Mouse (Mus musculus): Measurements from ENCODE around the gene Ptpa. TPM values are rescaled to one million over a fixed set of nuclear protein-coding genes. Genes with fewer than 3 reads are reported as not detected.

The Ptpa gene
- 100 to 1,000 TPM; 177 to 178 TPM for total RNA-seq (2021)
- long read RNA-seq, experiment 1, transcript Ptpa-201 (10 exons, 2,586 nt) = major isoform, 81 of 121 reads
- long read RNA-seq, experiment 1, partial matches to known transcripts = 18 of 121 reads
- long read RNA-seq, experiment 1, other reads (novel, unspliced or antisense) = 21 of 121 reads
- long read RNA-seq, experiment 2, transcript Ptpa-201 (10 exons, 2,586 nt) = major isoform, 59 of 95 reads
- long read RNA-seq, experiment 2, partial matches to known transcripts = 5 of 95 reads
- long read RNA-seq, experiment 2, other reads (novel, unspliced or antisense) = 29 of 95 reads

DNA sequence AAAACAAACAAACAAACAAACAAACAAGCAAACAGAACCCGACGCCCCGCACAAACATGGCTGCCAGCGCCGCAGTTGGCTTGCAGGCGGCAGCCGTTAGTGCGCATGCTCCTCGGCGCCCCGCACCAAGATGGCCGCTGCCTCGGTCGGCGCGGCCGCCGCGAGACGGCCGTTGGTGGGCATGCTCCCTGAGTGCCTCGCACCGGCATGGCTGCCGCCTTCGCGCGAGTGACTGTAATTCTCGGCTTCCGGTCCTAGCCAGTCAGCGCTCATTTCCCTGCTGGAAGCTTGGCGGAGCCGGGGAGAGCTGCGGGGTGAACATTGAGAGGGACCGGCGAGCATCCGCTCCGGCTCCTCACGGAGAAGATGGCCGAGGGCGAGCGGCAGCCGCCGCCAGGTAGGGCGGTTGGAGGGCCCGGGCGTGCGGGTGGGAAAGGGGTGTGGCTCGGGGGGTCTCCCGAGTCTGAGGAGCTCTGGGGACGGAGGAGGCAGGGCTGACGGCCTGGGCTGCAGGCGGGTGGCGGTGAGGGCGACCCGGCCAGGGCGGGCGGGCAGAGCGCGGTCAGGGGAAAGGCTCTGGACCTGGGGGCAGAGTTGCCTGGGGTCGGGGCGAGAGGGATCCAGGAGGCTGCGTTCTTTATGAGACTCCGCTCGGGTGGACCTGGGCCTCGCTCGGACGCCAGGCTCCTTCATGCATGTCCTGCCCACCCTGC, at the start of gene Ptpa:
Ptpa (plus strand) TSS at position 104 of the 713 bp plus-strand sequence.
- Histone ChIP-seq H3K4me3 (peak within 1 kb of the TSS; percentile 96), H3K27ac (peak within 1 kb of the TSS; percentile 99)
- TF ChIP-seq CTCF (IDR thresholded peaks at IDR 0.05) = no peak
- peak; percentile 93 for DNase-seq (ENCODE audit: extremely low spot score in 1 of 2, low spot score in 2 of 2)
- intact Hi-C loops (cut with DNase I) = no loop called here

DNA sequence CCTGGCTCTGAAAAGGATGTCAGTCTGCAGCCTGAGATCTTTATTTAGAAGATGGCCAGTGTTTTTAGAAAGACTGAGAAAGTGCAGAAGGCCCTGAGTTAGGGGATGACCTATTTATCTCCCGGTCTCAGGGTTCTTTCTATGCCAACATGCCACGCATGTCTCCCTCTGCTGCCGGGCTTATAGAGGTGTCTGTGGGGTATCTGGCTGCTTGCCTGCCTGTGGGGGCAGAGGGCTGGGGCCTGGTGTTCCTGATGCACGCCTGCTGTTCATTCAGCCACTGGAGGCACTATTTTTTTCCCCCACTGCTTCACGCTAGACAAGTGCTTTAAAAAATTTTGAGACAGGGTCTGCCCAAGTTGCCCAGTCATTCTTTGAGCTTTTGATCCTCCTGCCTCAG, 49.6 kb upstream of the Ptpa start:
- no peak for DNase-seq (ENCODE audit: extremely low spot score in 1 of 2, low spot score in 2 of 2)
- intact Hi-C loops (cut with DNase I) = no loop called here
- Histone ChIP-seq H3K27ac (peak overlapping the region; percentile 38; the same call in 1 of the 2 replicates), H3K4me3 (peak overlapping the region; percentile 80; the same call in 1 of the 2 replicates)
- peak; percentile 26 for TF ChIP-seq CTCF (IDR thresholded peaks at IDR 0.05)

GRCm38 (mm10) chr2:30371544-30371943, 44.3 kb upstream of the Ptpa start:
- no peak for DNase-seq (ENCODE audit: extremely low spot score in 1 of 2, low spot score in 2 of 2)
- TF ChIP-seq CTCF (IDR thresholded peaks at IDR 0.05) = no peak
- Histone ChIP-seq H3K27ac (no peak overlapping the region), H3K4me3 (no peak overlapping the region)
- intact Hi-C loops (cut with DNase I) = no loop called here

DNA sequence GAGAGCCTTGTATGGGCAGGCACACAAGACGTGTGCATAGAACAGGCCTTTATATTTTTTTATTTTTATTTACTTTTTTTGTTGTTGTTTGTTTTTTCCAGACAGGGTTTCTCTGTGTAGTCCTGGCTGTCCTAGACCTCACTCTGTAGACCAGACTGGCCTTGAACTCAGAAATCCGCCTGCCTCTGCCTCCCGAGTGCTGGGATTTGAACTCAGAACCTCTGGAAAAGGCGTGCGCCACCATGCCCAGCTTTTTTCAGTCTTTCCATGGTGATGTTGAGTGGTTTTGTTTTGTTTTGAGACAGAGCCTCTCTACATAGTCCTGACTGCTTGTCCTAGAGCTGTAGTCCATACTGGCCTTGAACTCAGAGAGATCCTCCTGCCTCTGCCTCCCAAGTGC, 43.1 kb upstream of the Ptpa start:
- no peak for DNase-seq (ENCODE audit: extremely low spot score in 1 of 2, low spot score in 2 of 2)
- no peak overlapping the region for H3K27ac ChIP-seq
- no peak overlapping the region for H3K4me3 ChIP-seq
- TF ChIP-seq CTCF (IDR thresholded peaks at IDR 0.05) = no peak
- intact Hi-C loops (cut with DNase I) = no loop called here

DNA sequence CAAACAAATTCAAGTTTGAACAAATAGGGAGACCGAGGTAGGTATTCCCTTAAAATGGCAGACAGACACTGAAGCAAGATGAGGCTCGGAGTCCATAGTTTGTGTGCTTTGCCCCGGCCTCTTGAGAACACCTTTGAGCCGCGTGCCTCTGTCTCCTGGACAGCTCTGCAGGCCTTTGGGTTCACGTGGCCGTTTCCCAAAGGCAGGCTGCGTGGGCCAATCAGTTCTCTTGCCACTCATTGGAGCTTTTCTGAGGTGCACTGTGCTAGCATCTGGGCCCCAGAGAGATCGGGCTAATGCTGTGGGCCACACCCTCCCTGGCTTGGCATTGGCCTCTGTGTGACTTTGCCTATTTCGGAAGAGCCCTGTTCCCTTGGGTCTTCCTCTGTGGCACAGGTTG, 39.9 kb upstream of the Ptpa start:
- H3K27ac ChIP-seq = no peak overlapping the region
- no peak for TF ChIP-seq CTCF (IDR thresholded peaks at IDR 0.05)
- no peak for DNase-seq (ENCODE audit: extremely low spot score in 1 of 2, low spot score in 2 of 2)
- intact Hi-C loops (cut with DNase I) = no loop called here
- no peak overlapping the region for H3K4me3 ChIP-seq

- intact Hi-C loops (cut with DNase I) = no loop called here
- no peak for TF ChIP-seq CTCF (IDR thresholded peaks at IDR 0.05)
- Histone ChIP-seq H3K4me3 (no peak overlapping the region), H3K27ac (no peak overlapping the region)
- no peak for DNase-seq (ENCODE audit: extremely low spot score in 1 of 2, low spot score in 2 of 2)
Observed at GRCm38 (mm10) chr2:30377721-30378120, 38.1 kb upstream of the Ptpa start.

GRCm38 (mm10) chr2:30379307-30379706, 36.5 kb upstream of the Ptpa start:
- intact Hi-C loops (cut with DNase I) = no loop called here
- no peak overlapping the region for H3K27ac ChIP-seq
- no peak overlapping the region for H3K4me3 ChIP-seq
- no peak for DNase-seq (ENCODE audit: extremely low spot score in 1 of 2, low spot score in 2 of 2)
- no peak for TF ChIP-seq CTCF (IDR thresholded peaks at IDR 0.05)

GRCm38 (mm10) chr2:30380564-30381376, 35.1 kb upstream of the Ptpa start:
- no peak for TF ChIP-seq CTCF (IDR thresholded peaks at IDR 0.05)
- H3K27ac ChIP-seq = peak overlapping the region; percentile 28; the same call in 1 of the 2 replicates
- intact Hi-C loops (cut with DNase I) = no loop called here
- DNase-seq (ENCODE audit: extremely low spot score in 1 of 2, low spot score in 2 of 2) = no peak
- H3K4me3 ChIP-seq = no peak overlapping the region

GRCm38 (mm10) chr2:30381377-30381725, 34.5 kb upstream of the Ptpa start:
- H3K27ac ChIP-seq = peak overlapping the region; percentile 28; the same call in 1 of the 2 replicates
- intact Hi-C loops (cut with DNase I) = no loop called here
- TF ChIP-seq CTCF (IDR thresholded peaks at IDR 0.05) = no peak
- no peak overlapping the region for H3K4me3 ChIP-seq
- no peak for DNase-seq (ENCODE audit: extremely low spot score in 1 of 2, low spot score in 2 of 2)

DNA sequence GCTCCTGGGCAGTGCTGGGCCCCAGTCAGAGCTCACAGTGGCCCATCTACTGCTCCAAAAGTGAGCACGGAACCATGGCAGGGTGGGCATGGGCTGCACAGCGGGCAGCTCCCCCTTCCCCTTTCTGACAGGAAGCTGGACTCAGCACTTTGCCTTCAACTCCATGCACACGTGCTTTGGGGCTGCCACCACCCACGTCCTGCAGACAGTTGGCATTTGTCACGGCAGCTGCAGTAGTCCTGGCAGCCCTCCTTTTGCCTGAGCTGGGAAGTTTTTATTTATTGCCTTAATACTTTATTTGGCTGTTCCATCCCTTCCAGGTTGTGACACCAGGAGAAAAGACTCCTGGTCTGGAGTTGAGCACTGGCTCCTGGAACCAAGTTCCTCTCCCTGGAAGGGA, 31.0 kb upstream of the Ptpa start:
- intact Hi-C loops (cut with DNase I) = no loop called here
- no peak for TF ChIP-seq CTCF (IDR thresholded peaks at IDR 0.05)
- DNase-seq (ENCODE audit: extremely low spot score in 1 of 2, low spot score in 2 of 2) = no peak
- H3K27ac ChIP-seq = no peak overlapping the region
- H3K4me3 ChIP-seq = no peak overlapping the region

DNA sequence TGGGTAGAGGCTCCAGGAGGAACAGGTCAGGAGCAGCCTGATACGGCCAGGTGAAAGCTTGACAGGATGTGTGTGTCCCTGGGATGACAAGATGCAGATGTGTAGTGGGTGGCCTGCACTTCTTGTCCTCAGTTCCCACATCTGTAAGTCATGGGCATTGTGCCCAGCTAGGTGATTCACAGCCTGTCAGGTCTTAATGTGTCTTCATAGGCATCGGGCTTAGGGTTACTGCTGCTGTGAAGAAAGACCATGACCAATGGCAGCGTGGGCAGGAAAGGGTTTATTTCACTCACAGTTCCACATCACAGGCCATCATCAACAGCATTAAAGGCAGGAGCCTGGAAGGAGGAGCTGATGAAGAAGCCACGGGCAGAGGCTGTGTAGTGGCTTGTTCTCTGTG, 30.2 kb upstream of the Ptpa start:
- H3K4me3 ChIP-seq = no peak overlapping the region
- intact Hi-C loops (cut with DNase I) = no loop called here
- H3K27ac ChIP-seq = no peak overlapping the region
- TF ChIP-seq CTCF (IDR thresholded peaks at IDR 0.05) = no peak
- no peak for DNase-seq (ENCODE audit: extremely low spot score in 1 of 2, low spot score in 2 of 2)

DNA sequence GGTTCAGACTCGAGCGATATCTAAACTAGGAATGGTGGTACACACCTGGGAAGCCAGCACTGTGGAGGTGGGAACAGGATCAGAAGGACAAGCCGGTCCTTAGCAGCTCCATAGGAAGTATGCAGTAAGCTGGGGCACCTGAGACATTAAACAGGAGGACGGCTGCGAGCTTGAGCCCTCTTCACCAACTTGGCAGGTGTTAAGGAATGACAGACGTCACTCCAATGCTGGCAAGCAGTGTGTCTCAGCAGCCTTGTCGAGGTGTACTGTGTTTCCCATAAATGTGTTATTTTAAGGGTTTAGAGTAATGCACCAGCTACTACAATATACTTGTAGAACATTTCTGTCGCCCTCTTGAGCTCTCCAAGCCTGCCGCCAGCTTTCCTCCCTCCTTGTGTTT, 28.9 kb upstream of the Ptpa start:
- no peak overlapping the region for H3K27ac ChIP-seq
- H3K4me3 ChIP-seq = no peak overlapping the region
- no peak for TF ChIP-seq CTCF (IDR thresholded peaks at IDR 0.05)
- DNase-seq (ENCODE audit: extremely low spot score in 1 of 2, low spot score in 2 of 2) = no peak
- intact Hi-C loops (cut with DNase I) = no loop called here

Data from left cerebral cortex, adult 2 months (tissue).